9 mouse cellular contexts compared by ENCODE assay signal in the genomic region with DNA sequence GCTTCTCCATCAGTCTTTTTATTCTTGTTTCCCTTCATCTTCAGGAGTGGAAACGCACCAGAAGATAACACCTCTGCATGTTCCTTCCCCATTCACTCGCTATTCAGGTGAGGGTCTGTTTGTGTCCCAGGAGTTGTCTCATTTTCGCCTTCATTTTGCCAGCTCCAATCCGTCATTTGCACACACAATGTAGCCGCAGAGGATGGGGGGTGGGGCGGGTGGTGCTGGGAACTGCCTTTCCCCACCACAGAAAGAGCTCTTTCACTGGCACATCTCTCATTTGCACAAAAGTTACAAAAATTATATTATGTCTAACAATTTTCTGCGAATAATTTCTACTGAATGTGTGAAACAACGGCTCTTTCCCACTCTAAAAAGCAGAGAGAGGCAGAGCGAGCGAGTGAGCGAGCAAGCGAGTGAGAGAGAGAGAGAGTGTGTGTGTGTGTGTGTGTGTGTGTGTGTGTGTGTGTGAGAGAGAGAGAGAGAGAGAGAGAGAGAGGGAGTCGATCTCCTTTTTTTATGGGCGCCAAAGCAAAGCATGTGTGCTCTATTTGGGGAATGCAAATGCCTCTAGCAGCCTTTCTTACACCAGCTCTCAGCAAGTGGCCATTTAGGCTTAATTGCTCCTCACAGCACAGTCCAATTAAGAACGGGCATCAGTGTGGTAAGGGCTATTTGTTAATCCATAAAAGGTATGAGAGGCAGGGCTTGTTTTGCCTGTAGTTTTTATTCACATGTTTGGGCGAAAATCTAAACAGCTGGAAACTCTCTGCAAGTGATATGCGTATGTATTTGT.
DNase-seq lines count a peak whose midpoint lies in the region; ATAC-seq and TF ChIP-seq lines count a peak whose summit lies in the region.
"Had no signal": no experiment of that assay in that cellular context is flagged by ENCODE, and none has a peak within 500 bp of the region (broad histone marks: within the 10 kb centered on the region; RNA-seq: fewer than 3 reads in every experiment).

No protein-coding gene starts in this region.

- H3K4me1 ChIP-seq in limb, embryonic 10.5 days, result peaks cover 30% of the 10 kb centered on the region
- H3K4me1 ChIP-seq in stomach, embryonic 15.5 days, result no peaks in the 10 kb centered on the region

- intact Hi-C loops in gastrocnemius, adult 2 months (cut with DNase I), result no loop called here

- H3K4me2 ChIP-seq in stomach, embryonic 15.5 days, result peak overlapping the region; percentile 16; the same call in 1 of the 2 replicates

- peak overlapping the region; percentile 67 for H3K27ac ChIP-seq in limb, embryonic 10.5 days
- H3K27ac ChIP-seq in stomach, embryonic 15.5 days, result no peak overlapping the region
- H3K27ac ChIP-seq in gastrocnemius, adult 2 months, result no peak overlapping the region

- no peaks in the 10 kb centered on the region for H3K36me3 ChIP-seq in limb, embryonic 10.5 days
- H3K36me3 ChIP-seq in stomach, embryonic 15.5 days, result no peaks in the 10 kb centered on the region

- peak overlapping the region; percentile 40 for H3K4me3 ChIP-seq in limb, embryonic 10.5 days
- H3K4me3 ChIP-seq in stomach, embryonic 15.5 days (replicated peaks), result no peak overlapping the region
- no peak overlapping the region for H3K4me3 ChIP-seq in gastrocnemius, adult 2 months

- 25% methylated on average over 17 of the region's 17 CpGs for WGBS in limb, embryonic 10.5 days
- WGBS in stomach, embryonic 15.5 days, result 34% methylated on average over 16 of the region's 17 CpGs

- DNase-seq in frontal cortex, postnatal 14 days (ENCODE audit: low spot score in 2 of 2), result no peak
- peak; percentile 18 to 22 for DNase-seq in right cerebral cortex, adult 2 months (ENCODE audit: low spot score in 2 of 2)
- DNase-seq in right cerebral cortex, postnatal 14 days, result no peak
- peak; percentile 42 for DNase-seq in limb, embryonic 10.5 days (ENCODE audit: low spot score)
- no peak for DNase-seq in gastrocnemius, adult 2 months
- no peak for DNase-seq in kidney, adult 8-10 months
- DNase-seq: lung, postnatal 14 days had no signal

- H3K9me3 ChIP-seq in limb, embryonic 10.5 days (replicated peaks), result no peaks in the 10 kb centered on the region
- H3K9me3 ChIP-seq in stomach, embryonic 15.5 days, result no peaks in the 10 kb centered on the region

- no peak overlapping the region for H3K9ac ChIP-seq in stomach, embryonic 15.5 days

- peak; percentile 50 for ATAC-seq in frontal cortex, adult (ENCODE audit: low TSS enrichment)
- no peak for ATAC-seq in stomach, embryonic 15.5 days (ENCODE audit: insufficient read depth, low FRiP score, low read depth)

- H3K27me3 ChIP-seq in limb, embryonic 10.5 days (ENCODE audit: low read depth, poor library complexity, severe bottlenecking), result peaks cover 4% of the 10 kb centered on the region; the same call in 1 of the 2 replicates
- no peaks in the 10 kb centered on the region for H3K27me3 ChIP-seq in stomach, embryonic 15.5 days (replicated peaks)

- TF ChIP-seq CTCF in gastrocnemius, adult 2 months (IDR thresholded peaks at IDR 0.05), result no peak

Comparison
In these comparisons a context has a peak if more than half of its experiments do, and no peak if none do; other contexts are left out.
1. DNase-seq: peak in right cerebral cortex, adult 2 months (2 of 2) and limb, embryonic 10.5 days (single experiment); none in frontal cortex, postnatal 14 days (0 of 2), right cerebral cortex, postnatal 14 days (single experiment), gastrocnemius, adult 2 months (single experiment) and kidney, adult 8-10 months (0 of 2).